Mouse (Mus musculus) heart, postnatal 36 days (tissue): ENCODE measurements around the gene Tenm3. TPM values are rescaled to one million over a fixed set of nuclear protein-coding genes. Genes with fewer than 3 reads are reported as not detected.
"Not testable (repeated sequence)": the region's sequence is repeated elsewhere in the genome, so short reads cannot be mapped to it uniquely, and the experiment has no call there.

Experiments used
- DNase-seq, 2 experiments: peaks; one replicate each; pipeline ENCODE4 v3.0.0; 2021 to 2022
- intact Hi-C: fragments of 180-260 bp; cut with DNase I; formaldehyde crosslinking; loops from one replicate; pipeline ENCODE4 v1.15.1; 2025
- total RNA-seq, 2 experiments: library from RNA; stranded (reverse); gene quantifications; 2 replicates each; pipeline ENCODE4 v1.2.3; 2021

Tenm3 gene
- total RNA-seq, 2 experiments from 2014 or later = 2.6 to 3.7 TPM

- DNase-seq = no peak
- intact Hi-C loops = no loop called here
These were observed 660.0 kb downstream of the Tenm3 start for GRCm38 (mm10) chr8:48183758-48184157.

GRCm38 (mm10) chr8:48181000-48181399 is 662.8 kb downstream of the Tenm3 start:
- no peak for DNase-seq
- intact Hi-C loops = no loop called here

GRCm38 (mm10) chr8:48180146-48180545 is 663.6 kb downstream of the Tenm3 start:
- intact Hi-C loops, DNase-seq: not testable (repeated sequence)

- DNase-seq = no peak
- intact Hi-C loops = no loop called here
These were observed 664.8 kb downstream of the Tenm3 start for GRCm38 (mm10) chr8:48178993-48179392.

GRCm38 (mm10) chr8:48177876-48178275 is 665.9 kb downstream of the Tenm3 start:
- no peak for DNase-seq
- intact Hi-C loops = no loop called here
